Mouse (Mus musculus) liver, embryonic 12.5 days (tissue): ENCODE measurements around the gene Six3. TPM values are rescaled to one million over a fixed set of nuclear protein-coding genes. Genes with fewer than 3 reads are reported as not detected.
A peak's percentile ranks its signal among the peaks of the same experiment; 100 is the strongest.

Experiments used
- ATAC-seq: fragments of 200-750 bp; cut with Nextera tagmentation; 2 replicates; pipeline ENCODE4 v1.8.0; 2017; ENCODE audit warnings: moderate number of reproducible peaks, mild to moderate bottlenecking, moderate library complexity
- H3K27ac ChIP-seq: fragments of 300-500 bp; sonication (generic); 2 replicates; pipeline ENCODE4 v1.5.1; 2016; ENCODE audit warnings: mild to moderate bottlenecking
- H3K27me3 ChIP-seq: fragments of 300-500 bp; sonication (generic); replicated peaks from 2 replicates; pipeline ENCODE4 v1.6.1; 2016; ENCODE audit warnings: mild to moderate bottlenecking, moderate library complexity
- H3K36me3 ChIP-seq: fragments of 300-500 bp; sonication (generic); 2 replicates; pipeline ENCODE4 v1.6.1; 2016; ENCODE audit warnings: mild to moderate bottlenecking, moderate library complexity
- H3K4me1 ChIP-seq: fragments of 300-500 bp; sonication (generic); 2 replicates; pipeline ENCODE4 v1.6.1; 2016
- H3K4me2 ChIP-seq: fragments of 300-500 bp; sonication (generic); 2 replicates; pipeline ENCODE4 v1.6.1; 2016; ENCODE audit warnings: mild to moderate bottlenecking, moderate library complexity
- H3K4me3 ChIP-seq: fragments of 300-500 bp; sonication (generic); 2 replicates; pipeline ENCODE4 v1.5.1; 2016; ENCODE audit warnings: mild to moderate bottlenecking, moderate library complexity
- H3K9ac ChIP-seq: fragments of 300-500 bp; sonication (generic); 2 replicates; pipeline ENCODE4 v1.6.1; 2016; ENCODE audit warnings: mild to moderate bottlenecking, moderate library complexity
- H3K9me3 ChIP-seq: fragments of 300-500 bp; sonication (generic); replicated peaks from 2 replicates; pipeline ENCODE4 v1.6.1; 2016; ENCODE audit warnings: mild to moderate bottlenecking, moderate library complexity
- WGBS: fragments of 180-500 bp; shearing (Covaris S2); methylation state at CpG from one replicate; pipeline ENCODE4 v1.1.7; 2016; ENCODE audit not compliant: insufficient replicate concordance; 5-methylcytosine and 5-hydroxymethylcytosine counted together
- polyA plus RNA-seq: library from polyadenylated mRNA; unstranded; fragments of >200 nt; fragmentation: Nextera tagmentation; extraction: Ambion mirVana; gene quantifications from 2 replicates; pipeline ENCODE4 v1.2.1, GENCODE M21; 2016

Gene Six3
- polyA plus RNA-seq, 1 experiment from 2014 or later: not detected

DNA sequence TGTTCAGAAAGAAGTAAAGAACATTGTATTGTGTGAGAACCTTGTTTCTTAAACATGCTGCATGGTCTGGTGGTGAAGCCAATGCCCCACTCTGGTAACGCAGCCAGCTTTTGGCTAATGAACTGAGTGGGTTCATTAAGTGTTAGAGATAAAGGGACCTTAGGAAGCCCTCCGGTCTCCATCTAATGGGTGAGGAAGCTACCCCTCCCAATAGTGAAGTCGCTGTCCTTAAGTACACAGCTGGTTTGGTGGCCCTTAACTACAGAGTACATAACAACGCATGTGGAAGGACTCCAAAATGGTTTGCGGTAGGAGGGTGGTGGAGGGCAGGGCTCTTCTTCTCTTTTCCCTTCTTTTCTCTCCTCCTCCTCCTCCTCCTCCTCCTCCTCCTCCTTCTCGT, 24.5 kb downstream of the Six3 start:
- no peaks in the 10 kb centered on the region for H3K9me3 ChIP-seq
- H3K4me3 ChIP-seq: no peak overlapping the region
- H3K9ac ChIP-seq: no peak overlapping the region
- no peak for ATAC-seq
- no peaks in the 10 kb centered on the region for H3K4me1 ChIP-seq
- H3K36me3 ChIP-seq: no peaks in the 10 kb centered on the region
- H3K4me2 ChIP-seq: no peak overlapping the region
- peaks cover 70% of the 10 kb centered on the region for H3K27me3 ChIP-seq
- no peak overlapping the region for H3K27ac ChIP-seq
- WGBS: 57% methylated on average over 5 of the region's 6 CpGs

DNA sequence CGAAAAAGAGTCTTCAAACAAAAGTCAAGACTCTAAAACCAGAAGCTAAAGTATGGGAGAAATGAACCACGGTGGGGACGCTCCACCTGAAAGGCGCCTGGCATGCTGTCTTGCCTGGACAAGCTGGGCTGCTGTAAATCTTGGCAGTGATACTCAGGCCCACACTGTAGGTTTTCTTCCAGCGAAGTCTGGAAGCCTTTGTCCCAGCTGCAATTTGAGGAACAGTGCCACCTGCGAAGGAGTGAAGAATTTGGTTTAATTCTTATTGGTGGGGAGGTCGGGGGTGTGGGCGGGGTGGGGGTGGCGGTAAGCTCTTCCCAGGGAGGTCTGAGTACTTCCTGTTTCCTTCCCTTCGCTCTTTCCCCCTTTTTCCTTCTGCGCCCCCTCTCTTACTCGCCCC, 31.9 kb downstream of the Six3 start:
- no peak overlapping the region for H3K9ac ChIP-seq
- no peaks in the 10 kb centered on the region for H3K36me3 ChIP-seq
- H3K27me3 ChIP-seq: peaks cover 86% of the 10 kb centered on the region
- no peaks in the 10 kb centered on the region for H3K4me1 ChIP-seq
- H3K4me2 ChIP-seq: peak overlapping the region; percentile 48
- no peaks in the 10 kb centered on the region for H3K9me3 ChIP-seq
- peak overlapping the region; percentile 14; the same call in 1 of the 2 replicates for H3K4me3 ChIP-seq
- no peak for ATAC-seq
- WGBS: 15% methylated on average over 10 of the region's 12 CpGs
- H3K27ac ChIP-seq: no peak overlapping the region

DNA sequence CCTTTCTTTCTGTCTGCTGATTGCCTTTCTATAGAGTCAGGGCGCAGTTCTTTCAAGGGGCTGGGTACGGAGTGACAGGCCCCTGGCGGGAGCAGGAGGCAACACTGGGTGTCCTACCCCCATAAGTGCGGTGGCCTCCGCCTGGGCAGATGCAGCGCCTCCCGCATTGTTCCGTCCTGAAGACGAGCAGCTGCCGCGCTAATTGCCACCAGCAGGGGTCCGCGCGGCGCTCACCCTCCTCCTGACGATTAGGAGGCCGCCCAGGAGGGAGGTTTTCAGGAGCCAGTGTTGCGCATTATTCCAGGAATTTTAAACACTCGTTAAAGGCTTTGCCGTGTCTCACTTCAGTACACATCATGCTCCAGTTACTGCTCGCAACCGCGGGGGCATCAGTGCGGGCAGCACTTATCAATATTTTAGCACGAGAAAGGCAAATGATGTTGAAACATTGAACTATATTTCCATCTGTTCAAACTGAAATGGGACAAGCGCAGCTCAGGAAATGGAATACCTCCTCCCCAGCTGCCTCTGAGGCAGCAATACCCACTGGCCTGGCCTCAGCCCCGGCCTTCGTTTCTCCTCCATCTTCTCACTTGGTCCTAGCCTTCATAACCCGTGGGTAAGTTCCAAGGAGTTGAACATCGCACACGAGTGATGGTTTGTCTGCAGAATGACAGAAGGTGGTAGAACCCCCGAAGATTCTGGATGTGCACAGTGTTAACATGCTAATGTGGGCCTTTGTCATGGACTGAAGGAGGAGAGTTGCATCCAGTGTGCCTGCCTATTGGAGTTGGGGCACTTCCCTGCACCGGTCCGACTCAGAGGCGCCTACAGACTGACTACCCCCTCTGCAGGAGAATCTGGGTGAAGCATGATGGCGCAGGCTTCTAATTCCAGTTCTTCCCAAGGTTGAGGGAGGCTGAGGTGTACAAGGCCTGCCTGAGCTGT, 32.6 kb downstream of the Six3 start:
- no peak overlapping the region for H3K27ac ChIP-seq
- peak overlapping the region; percentile 14; the same call in 1 of the 2 replicates for H3K4me3 ChIP-seq
- no peaks in the 10 kb centered on the region for H3K36me3 ChIP-seq
- ATAC-seq: no peak
- peak overlapping the region; percentile 48 for H3K4me2 ChIP-seq
- H3K9me3 ChIP-seq: no peaks in the 10 kb centered on the region
- H3K27me3 ChIP-seq: peaks cover 91% of the 10 kb centered on the region
- H3K4me1 ChIP-seq: no peaks in the 10 kb centered on the region
- 3% methylated on average over 36 of the region's 36 CpGs for WGBS
- H3K9ac ChIP-seq: no peak overlapping the region

DNA sequence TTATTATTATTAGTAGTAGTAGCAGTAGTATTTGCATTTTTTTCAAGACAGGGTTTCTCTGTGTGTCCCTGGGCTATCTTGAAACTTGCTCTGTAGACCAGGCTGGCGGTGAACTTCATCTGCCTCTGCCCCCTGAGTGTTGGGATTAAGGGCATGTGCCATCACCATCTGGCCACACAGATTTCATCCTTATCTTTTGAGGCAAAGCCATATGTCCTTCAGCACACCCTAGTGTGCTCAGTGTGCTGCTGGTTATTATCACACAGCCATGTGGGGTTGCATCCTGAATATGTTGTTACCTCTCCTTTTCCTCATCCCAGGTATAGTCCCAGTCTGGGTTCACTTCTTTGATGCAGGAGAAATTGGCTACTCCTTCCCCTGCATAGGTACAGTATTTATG, 46.6 kb downstream of the Six3 start:
- ATAC-seq: no peak
- H3K9me3 ChIP-seq: no peaks in the 10 kb centered on the region
- 38% methylated on average over 1 of the region's 1 CpGs for WGBS

DNA sequence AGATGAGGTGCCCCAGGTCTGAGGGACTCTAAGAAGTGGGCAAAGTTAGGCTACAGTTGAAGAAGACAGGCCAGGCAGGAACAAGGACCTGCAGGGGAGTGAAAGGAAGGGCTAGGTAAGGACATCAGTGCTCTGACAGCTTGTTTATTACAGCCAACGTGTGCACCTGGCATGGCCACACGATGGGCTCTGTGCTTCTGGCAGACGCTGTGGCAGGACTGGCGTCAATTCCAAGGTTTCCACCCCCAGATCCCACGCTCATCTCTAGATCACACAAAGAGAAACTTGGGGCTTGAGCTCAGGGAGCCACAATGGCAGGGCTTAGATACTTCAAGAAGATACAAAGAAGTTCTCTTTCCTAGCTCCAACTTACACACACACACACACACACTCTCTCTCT, 48.1 kb downstream of the Six3 start:
- H3K4me3 ChIP-seq: no peak overlapping the region
- H3K36me3 ChIP-seq: no peaks in the 10 kb centered on the region
- peaks cover 64% of the 10 kb centered on the region for H3K27me3 ChIP-seq
- H3K9ac ChIP-seq: no peak overlapping the region
- no peak overlapping the region for H3K4me2 ChIP-seq
- H3K4me1 ChIP-seq: no peaks in the 10 kb centered on the region
- ATAC-seq: no peak
- H3K9me3 ChIP-seq: no peaks in the 10 kb centered on the region
- 46% methylated on average over 5 of the region's 5 CpGs for WGBS
- H3K27ac ChIP-seq: no peak overlapping the region

More for the DNA sequence above, 46.6 kb downstream of the Six3 start:
- Histone ChIP-seq H3K9ac (no peak overlapping the region), H3K4me3 (no peak overlapping the region), H3K27ac (no peak overlapping the region), H3K36me3 (no peaks in the 10 kb centered on the region), H3K4me1 (no peaks in the 10 kb centered on the region), H3K27me3 (peaks cover 51% of the 10 kb centered on the region), H3K4me2 (no peak overlapping the region)

DNA sequence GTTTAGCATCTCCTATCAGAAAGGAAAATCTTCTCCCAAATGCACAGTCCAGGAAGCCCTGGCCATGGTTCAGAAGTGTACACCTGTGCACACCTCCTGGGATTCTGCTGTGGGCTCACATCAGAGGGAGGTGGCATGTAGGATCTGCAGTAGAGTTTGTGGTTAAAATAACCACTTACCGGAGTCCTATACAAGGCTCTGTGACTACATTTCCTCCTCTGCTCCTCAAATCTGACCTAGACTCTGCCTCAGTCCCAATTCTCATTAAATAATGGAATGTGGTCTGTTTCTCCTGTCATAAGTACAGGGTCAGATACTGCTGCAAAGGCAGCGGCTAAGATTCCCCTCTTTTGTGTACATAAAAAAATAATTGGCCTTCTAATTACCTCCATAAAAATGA, 50.8 kb downstream of the Six3 start:
- Histone ChIP-seq H3K36me3 (no peaks in the 10 kb centered on the region), H3K4me3 (no peak overlapping the region), H3K27ac (no peak overlapping the region), H3K27me3 (peaks cover 72% of the 10 kb centered on the region), H3K9me3 (no peaks in the 10 kb centered on the region), H3K9ac (no peak overlapping the region), H3K4me1 (no peaks in the 10 kb centered on the region), H3K4me2 (no peak overlapping the region)
- no peak for ATAC-seq
- WGBS: 23% methylated on average over 2 of the region's 2 CpGs

DNA sequence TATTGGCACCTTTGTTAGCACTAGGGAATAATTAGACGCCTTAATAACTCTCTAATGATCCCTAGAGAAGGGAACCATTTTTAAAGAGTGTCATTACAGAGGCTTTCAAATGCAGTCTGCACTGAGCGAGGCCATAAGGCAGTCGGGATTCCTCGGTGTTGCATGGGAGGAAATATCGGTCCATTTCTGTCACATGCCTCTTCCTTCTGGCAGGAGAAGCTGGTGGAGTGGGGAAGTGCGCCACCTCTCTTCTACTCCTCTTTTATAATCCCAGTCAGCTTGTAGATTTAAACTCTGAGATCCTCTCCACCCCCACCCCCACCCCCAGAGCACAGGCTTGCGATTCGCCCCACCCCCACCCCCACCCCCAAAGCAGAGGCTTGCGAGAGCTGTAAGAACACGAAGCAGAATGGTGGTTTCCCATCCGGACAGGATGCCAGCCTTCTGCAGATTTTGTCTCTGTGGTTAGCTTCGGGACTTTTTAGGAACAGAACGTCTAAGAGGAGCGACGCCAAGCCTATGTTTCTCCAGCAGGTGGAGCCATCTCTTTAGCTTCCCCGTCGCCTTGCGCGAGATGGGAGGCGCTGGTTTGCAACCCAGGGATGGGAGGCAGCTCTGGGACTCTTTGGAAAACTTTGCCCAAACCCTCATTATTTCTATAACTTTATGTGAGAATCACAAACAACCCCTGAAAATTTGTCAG, 51.4 kb downstream of the Six3 start:
- WGBS: 3% methylated on average over 20 of the region's 20 CpGs
- Histone ChIP-seq H3K9ac (no peak overlapping the region), H3K4me2 (peak overlapping the region; percentile 40), H3K9me3 (no peaks in the 10 kb centered on the region), H3K4me3 (no peak overlapping the region), H3K36me3 (no peaks in the 10 kb centered on the region), H3K27me3 (peaks cover 69% of the 10 kb centered on the region), H3K27ac (no peak overlapping the region), H3K4me1 (no peaks in the 10 kb centered on the region)
- ATAC-seq: no peak

Other genes with a start within 250 kb of the Six3 start
- gene Six2, start 74.7 kb downstream of the Six3 start, polyA plus RNA-seq: 0.11 and 0.30 TPM in 2 replicates